ENCODE assay signal across 9 mouse cellular contexts in the genomic region with DNA sequence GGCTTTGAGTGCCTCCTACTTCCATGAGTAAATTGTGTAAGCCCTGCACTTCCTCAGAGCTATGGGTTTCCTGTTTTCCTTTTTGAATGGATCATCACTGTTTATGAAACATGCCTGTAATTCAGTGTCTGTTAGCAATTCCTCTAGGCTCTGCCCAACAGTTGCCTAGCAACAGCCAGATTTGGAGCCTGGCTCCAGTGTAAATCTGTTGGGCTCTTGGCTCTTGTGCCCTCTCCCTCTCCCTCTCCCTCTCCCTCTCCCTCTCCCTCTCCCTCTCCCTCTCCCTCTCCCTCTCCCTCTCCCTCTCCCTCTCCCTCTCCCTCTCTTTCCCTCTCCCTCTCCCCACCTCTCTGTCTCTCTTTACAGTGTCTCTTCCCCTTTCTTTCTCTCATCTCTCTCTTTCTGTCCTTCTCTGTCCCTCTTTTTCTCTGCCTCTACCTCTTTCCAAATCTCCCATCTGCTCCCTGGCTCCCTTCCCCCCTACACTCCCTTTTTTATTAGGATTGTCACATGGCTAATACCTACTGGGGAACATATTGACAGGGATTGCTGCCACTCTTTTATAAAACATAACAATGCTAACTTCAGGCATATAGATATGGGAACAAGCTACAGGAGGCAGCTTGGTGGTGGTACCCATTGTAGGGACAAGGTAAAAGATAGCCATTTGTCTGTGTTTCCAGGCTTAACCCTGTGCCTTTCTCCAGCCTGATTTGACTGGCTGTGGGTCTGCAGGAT. TPM values are rescaled to one million over a fixed set of nuclear protein-coding genes. Genes with fewer than 3 reads are reported as not detected.
A peak's percentile ranks its signal among the peaks of the same experiment; 100 is the strongest.
DNase-seq lines count a peak whose midpoint lies in the region; ATAC-seq lines count a peak whose summit lies in the region.
"Had no signal": no experiment of that assay in that cellular context is flagged by ENCODE, and none has a peak within 500 bp of the region (broad histone marks: within the 10 kb centered on the region; RNA-seq: fewer than 3 reads in every experiment).

No protein-coding gene starts in this region.

- DNase-seq in gastrocnemius, postnatal 14 days, result peak; percentile 17
- no peak for DNase-seq in gastrocnemius, postnatal 25 days
- DNase-seq in cerebellum, adult 11 months, result peak; percentile 49
- peak; percentile 23 to 53 for DNase-seq in heart, postnatal 14 days
- peak; percentile 32 for DNase-seq in right cerebral cortex, postnatal 14 days
- DNase-seq in spleen, postnatal 10 days (ENCODE audit: low spot score in 2 of 2), result no peak
- no peak for DNase-seq in kidney, adult 8-10 months

- intact Hi-C loops in gastrocnemius, postnatal 14 days (cut with DNase I; ENCODE audit: low total_unique reads), result no loop called here
- intact Hi-C loops in heart, postnatal 14 days (cut with DNase I), result no loop called here

- H3K4me2 ChIP-seq in lung, embryonic 15.5 days, result no peak overlapping the region

- peak; percentile 84; the same call in 1 of the 2 replicates for ATAC-seq in lung, embryonic 15.5 days (ENCODE audit: borderline replicate concordance, extremely low read depth, low FRiP score, low TSS enrichment)

- no peaks in the 10 kb centered on the region for H3K9me3 ChIP-seq in lung, embryonic 15.5 days

- no peak overlapping the region for H3K4me3 ChIP-seq in lung, embryonic 15.5 days

- no peaks in the 10 kb centered on the region for H3K27me3 ChIP-seq in lung, embryonic 15.5 days

- no peak overlapping the region for H3K9ac ChIP-seq in lung, embryonic 15.5 days
- H3K9ac ChIP-seq: liver, embryonic 14.5 days had no signal

- peaks cover 15% of the 10 kb centered on the region; the same call in 1 of the 2 replicates for H3K4me1 ChIP-seq in lung, embryonic 15.5 days

- H3K36me3 ChIP-seq in lung, embryonic 15.5 days, result no peaks in the 10 kb centered on the region

- peak overlapping the region; percentile 22; the same call in 1 of the 2 replicates for H3K27ac ChIP-seq in lung, embryonic 15.5 days
- H3K27ac ChIP-seq: liver, embryonic 14.5 days had no signal

RNA-seq across cellular contexts. Expression of gene Serpinb1b, which starts 7.5 kb away (rescaled TPM):
- under 1 TPM in 1 of 2 experiments, not detected in 1; 0.18 TPM for total RNA-seq in gastrocnemius, postnatal 14 days (2021)
- total RNA-seq in gastrocnemius, postnatal 25 days (2021), result not detected
- total RNA-seq in heart, postnatal 14 days (2021), result not detected
- 0.43 TPM in 1 of 2 replicates, not detected in the other for polyA plus RNA-seq in lung, embryonic 15.5 days (2015; fragmentation: Nextera tagmentation; extraction: Ambion mirVana)
- polyA plus RNA-seq: liver, embryonic 14.5 days had no signal

RNA-seq across cellular contexts. Expression of gene Serpinb9b, which starts 58.6 kb away (rescaled TPM):
- total RNA-seq in gastrocnemius, postnatal 14 days (2021), result not detected
- total RNA-seq in gastrocnemius, postnatal 25 days (2021), result not detected
- under 1 TPM; 0.12 to 0.41 TPM for total RNA-seq in heart, postnatal 14 days (2021)
- 0.15 and 0.19 TPM in 2 replicates for polyA plus RNA-seq in lung, embryonic 15.5 days (2015; fragmentation: Nextera tagmentation; extraction: Ambion mirVana)

Comparison
In these comparisons a context has a peak if more than half of its experiments do, and no peak if none do; other contexts are left out.
1. DNase-seq: peak in gastrocnemius, postnatal 14 days (single experiment), cerebellum, adult 11 months (single experiment), heart, postnatal 14 days (2 of 2) and right cerebral cortex, postnatal 14 days (single experiment); none in gastrocnemius, postnatal 25 days (single experiment), spleen, postnatal 10 days (0 of 2) and kidney, adult 8-10 months (0 of 2).